Mouse (Mus musculus) myocyte (in vitro differentiated cells): ENCODE results near the gene Dcakd.

Source experiments
- E2F4 ChIP-seq: IDR thresholded peaks from one replicate; pipeline ENCODE4 v1.6.1; 2011; ENCODE audit warnings: mild to moderate bottlenecking, control low read depth, moderate library complexity; ENCODE audit not compliant: insufficient read depth
- MYOG ChIP-seq, 3 experiments: IDR thresholded peaks; one replicate each; pipeline ENCODE4 v1.6.1; 2011; ENCODE audit warnings: control low read depth in 2 of 3, low read depth in 2 of 3, mild to moderate bottlenecking in 2 of 3; ENCODE audit not compliant: insufficient read length in 2 of 3, control insufficient read depth in 1 of 3, insufficient read depth in 1 of 3
- POLR2AphosphoS2 ChIP-seq: IDR thresholded peaks from one replicate; pipeline ENCODE4 v1.6.1; 2011; ENCODE audit warnings: low read depth, control low read depth; ENCODE audit not compliant: insufficient read length
- TCF12 ChIP-seq: IDR thresholded peaks from one replicate; pipeline ENCODE4 v1.6.1; 2011; ENCODE audit warnings: mild to moderate bottlenecking, control low read depth; ENCODE audit not compliant: poor library complexity, insufficient read depth, severe bottlenecking
- TCF3 ChIP-seq: IDR thresholded peaks from one replicate; pipeline ENCODE4 v1.6.1; 2011; ENCODE audit warnings: low read depth, control low read depth; ENCODE audit not compliant: insufficient read length

- TF ChIP-seq MYOG (IDR thresholded peaks at IDR 0.05; ENCODE audit: control insufficient read depth in 1 of 3, insufficient read depth in 1 of 3, insufficient read length in 2 of 3, low read depth in 2 of 3) (peak in 1 of 3 experiments; percentile 73), TCF3 (no peak), POLR2AphosphoS2 (no peak), TCF12 (no peak), E2F4 (no peak)
Measured at GRCm38 (mm10) chr11:102998254-102998576, 29.9 kb downstream of the Dcakd start.
